Mouse (Mus musculus): ENCODE measurements around the gene Mal. TPM values are rescaled to one million over a fixed set of nuclear protein-coding genes. Genes with fewer than 3 reads are reported as not detected.
"Not testable (repeated sequence)": the region's sequence is repeated elsewhere in the genome, so short reads cannot be mapped to it uniquely, and the experiment has no call there.

Gene Mal
- polyA plus RNA-seq, 1 experiment = 180 TPM

DNA sequence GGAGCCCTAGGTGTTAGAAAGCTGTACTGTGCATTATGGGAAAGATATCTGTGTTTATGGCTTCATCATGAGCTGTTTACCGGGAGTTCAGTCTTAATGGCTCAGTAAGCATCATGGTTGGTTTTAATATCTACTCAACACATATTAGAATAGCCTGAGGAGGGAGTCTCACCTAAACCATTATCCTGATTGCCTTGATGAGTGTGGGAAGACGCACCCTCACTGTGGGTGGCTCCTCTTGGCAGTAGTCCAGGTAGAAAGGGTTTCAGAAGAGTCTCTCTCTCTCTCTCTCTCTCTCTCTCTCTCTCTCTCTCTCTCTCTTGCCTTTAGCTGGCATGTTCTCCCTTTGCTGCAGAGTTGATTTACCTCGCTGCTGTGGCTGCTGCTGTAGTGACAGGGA, 34.4 kb downstream of the Mal start:
- Histone ChIP-seq H3K27me3 (ENCODE audit: control insufficient read depth, insufficient read depth, low read length) (no peaks in the 10 kb centered on the region), H3K27ac (ENCODE audit: insufficient read depth, low read length) (no peak overlapping the region), H3K4me1 (ENCODE audit: control insufficient read depth, insufficient read depth, low read length) (no peaks in the 10 kb centered on the region), H3K4me3 (replicated peaks; ENCODE audit: insufficient read depth, low read depth, low read length) (no peak overlapping the region)
- 34% methylated on average over 3 of the region's 3 CpGs for WGBS
- no peak for DNase-seq
- no peak for TF ChIP-seq POLR2A (IDR thresholded peaks at IDR 0.05; ENCODE audit: borderline replicate concordance, insufficient read depth, low read length)
- no peak for TF ChIP-seq CTCF (IDR thresholded peaks at IDR 0.05; ENCODE audit: borderline replicate concordance, insufficient read depth, low read depth, low read length)

DNA sequence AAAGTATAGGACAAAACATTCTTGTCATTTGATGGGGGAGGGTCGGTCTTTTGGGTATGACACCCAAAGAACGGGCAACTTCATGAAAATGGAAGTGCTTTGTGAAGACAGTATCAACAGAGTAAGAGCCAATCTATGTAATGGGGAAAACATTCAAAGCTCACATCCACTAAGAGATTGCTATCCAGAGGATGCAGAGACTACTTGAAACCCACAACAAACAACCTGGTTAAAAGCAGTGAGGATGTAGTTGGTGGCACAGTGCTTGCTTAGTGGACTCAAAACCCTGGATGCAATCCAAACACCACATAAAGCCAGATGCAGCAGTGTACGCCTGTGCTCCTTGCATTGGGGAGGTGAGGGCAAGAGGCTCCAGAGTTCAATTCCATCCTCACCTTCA, 37.2 kb downstream of the Mal start:
- 74% methylated on average over 3 of the region's 3 CpGs for WGBS
- no peaks in the 10 kb centered on the region for H3K4me1 ChIP-seq (ENCODE audit: control insufficient read depth, insufficient read depth, low read length)
- DNase-seq = no peak
- TF ChIP-seq POLR2A (IDR thresholded peaks at IDR 0.05; ENCODE audit: borderline replicate concordance, insufficient read depth, low read length) = no peak
- no peak for TF ChIP-seq CTCF (IDR thresholded peaks at IDR 0.05; ENCODE audit: borderline replicate concordance, insufficient read depth, low read depth, low read length)
- H3K4me3 ChIP-seq (replicated peaks; ENCODE audit: insufficient read depth, low read depth, low read length) = no peak overlapping the region
- H3K27ac ChIP-seq (ENCODE audit: insufficient read depth, low read length) = no peak overlapping the region
- H3K27me3 ChIP-seq (ENCODE audit: control insufficient read depth, insufficient read depth, low read length) = no peaks in the 10 kb centered on the region

DNA sequence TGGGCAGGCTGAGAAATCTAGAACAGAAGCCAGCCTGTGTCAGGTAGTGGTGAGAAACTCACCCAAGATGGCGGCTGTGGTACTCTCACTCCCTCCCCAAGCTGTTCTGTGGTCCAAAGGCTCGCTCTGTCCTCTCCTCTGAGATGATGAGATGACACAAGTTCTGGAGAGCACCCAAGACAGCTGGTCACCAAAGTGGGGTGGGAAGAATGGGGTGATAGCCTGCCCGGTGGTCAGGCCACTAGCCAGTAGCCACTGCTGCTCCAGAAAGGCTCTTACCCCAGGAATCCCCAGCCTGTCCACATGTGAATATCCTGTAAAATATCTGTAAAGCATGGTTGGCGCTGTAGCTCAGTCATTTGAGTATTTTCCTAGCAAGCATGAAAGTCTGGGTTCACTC, 44.2 kb downstream of the Mal start:
- TF ChIP-seq POLR2A (IDR thresholded peaks at IDR 0.05; ENCODE audit: borderline replicate concordance, insufficient read depth, low read length) = no peak
- TF ChIP-seq CTCF (IDR thresholded peaks at IDR 0.05; ENCODE audit: borderline replicate concordance, insufficient read depth, low read depth, low read length) = no peak

DNA sequence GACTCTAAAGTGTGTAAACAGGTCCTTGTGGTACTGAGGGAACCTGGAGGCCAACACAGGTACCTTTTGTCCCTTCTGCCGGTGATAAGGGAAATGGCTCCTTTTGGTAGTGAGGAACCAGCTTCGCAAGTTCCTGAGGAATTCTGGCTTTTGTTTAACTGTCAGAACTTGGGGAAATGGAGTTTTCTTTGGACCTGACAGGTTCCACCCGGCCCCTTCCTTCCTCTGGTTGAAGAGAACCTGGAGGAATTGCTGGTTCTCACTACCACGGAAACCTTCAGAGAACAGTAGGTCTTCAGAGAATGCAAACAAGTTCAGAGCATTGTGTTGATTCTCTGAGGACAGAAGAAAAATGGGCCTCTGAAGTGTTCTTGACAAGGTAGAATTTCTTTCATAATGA, 45.1 kb downstream of the Mal start:
- H3K27me3 ChIP-seq (ENCODE audit: control insufficient read depth, insufficient read depth, low read length) = no peaks in the 10 kb centered on the region
- WGBS = 87% methylated on average over 4 of the region's 4 CpGs
- no peak overlapping the region for H3K27ac ChIP-seq (ENCODE audit: insufficient read depth, low read length)
- H3K4me1 ChIP-seq (ENCODE audit: control insufficient read depth, insufficient read depth, low read length) = no peaks in the 10 kb centered on the region
- no peak overlapping the region for H3K4me3 ChIP-seq (replicated peaks; ENCODE audit: insufficient read depth, low read depth, low read length)
- no peak for DNase-seq
- no peak for TF ChIP-seq POLR2A (IDR thresholded peaks at IDR 0.05; ENCODE audit: borderline replicate concordance, insufficient read depth, low read length)
- no peak for TF ChIP-seq CTCF (IDR thresholded peaks at IDR 0.05; ENCODE audit: borderline replicate concordance, insufficient read depth, low read depth, low read length)

More for the DNA sequence above, 44.2 kb downstream of the Mal start:
- peak in 1 of 2 experiments; percentile 15 for DNase-seq
- Histone ChIP-seq H3K4me1 (ENCODE audit: control insufficient read depth, insufficient read depth, low read length) (no peaks in the 10 kb centered on the region), H3K27ac (ENCODE audit: insufficient read depth, low read length) (peak overlapping the region; percentile 34; the same call in 1 of the 2 replicates), H3K27me3 (ENCODE audit: control insufficient read depth, insufficient read depth, low read length) (no peaks in the 10 kb centered on the region), H3K4me3 (replicated peaks; ENCODE audit: insufficient read depth, low read depth, low read length) (no peak overlapping the region)
- WGBS = 61% methylated on average over 4 of the region's 4 CpGs

DNA sequence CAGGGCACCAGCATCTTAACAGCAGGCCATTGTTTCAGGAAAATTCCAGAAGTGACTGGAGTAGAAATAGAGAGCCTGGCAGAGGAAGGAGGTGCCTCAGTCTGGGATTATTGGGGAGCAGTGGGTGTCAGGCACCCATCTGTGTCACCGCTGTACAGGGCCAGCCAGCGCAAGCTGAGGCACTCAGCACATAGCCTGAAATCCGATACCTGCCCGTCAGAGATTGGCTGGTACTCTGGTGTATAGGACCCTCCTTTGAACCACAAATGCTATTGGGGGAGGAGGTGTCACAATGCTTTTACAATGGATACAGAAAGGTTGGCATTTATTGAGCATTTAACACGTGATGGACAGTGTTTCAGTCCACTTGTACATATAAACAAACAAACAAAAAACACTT, 47.5 kb downstream of the Mal start:
- 29% methylated on average over 5 of the region's 5 CpGs for WGBS
- no peaks in the 10 kb centered on the region for H3K4me1 ChIP-seq (ENCODE audit: control insufficient read depth, insufficient read depth, low read length)
- no peak overlapping the region for H3K27ac ChIP-seq (ENCODE audit: insufficient read depth, low read length)
- no peak for DNase-seq
- no peaks in the 10 kb centered on the region for H3K27me3 ChIP-seq (ENCODE audit: control insufficient read depth, insufficient read depth, low read length)
- TF ChIP-seq CTCF (IDR thresholded peaks at IDR 0.05; ENCODE audit: borderline replicate concordance, insufficient read depth, low read depth, low read length) (no peak), POLR2A (IDR thresholded peaks at IDR 0.05; ENCODE audit: borderline replicate concordance, insufficient read depth, low read length) (no peak)
- H3K4me3 ChIP-seq (replicated peaks; ENCODE audit: insufficient read depth, low read depth, low read length) = no peak overlapping the region

DNA sequence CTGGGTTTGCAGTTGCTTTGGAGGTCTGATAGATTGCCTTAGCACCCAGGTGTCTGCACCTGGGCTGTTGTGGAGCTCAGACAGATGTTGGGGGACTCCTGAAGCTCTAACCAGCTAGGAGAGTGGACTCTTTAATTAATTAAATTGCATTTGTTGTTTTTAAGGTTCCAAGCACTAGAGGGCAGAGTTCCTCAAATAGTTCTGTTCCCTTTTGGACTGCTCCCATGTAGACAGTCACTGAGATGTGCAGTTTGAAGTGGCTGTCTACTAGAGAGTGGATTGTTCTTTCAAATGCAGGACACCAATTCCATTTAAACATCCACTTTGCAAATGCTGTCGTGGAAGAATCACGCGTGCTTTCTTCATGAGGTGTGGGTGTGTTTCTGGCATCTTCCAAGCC, 48.3 kb downstream of the Mal start:
- Histone ChIP-seq H3K4me3 (replicated peaks; ENCODE audit: insufficient read depth, low read depth, low read length) (no peak overlapping the region), H3K4me1 (ENCODE audit: control insufficient read depth, insufficient read depth, low read length) (no peaks in the 10 kb centered on the region), H3K27me3 (ENCODE audit: control insufficient read depth, insufficient read depth, low read length) (no peaks in the 10 kb centered on the region), H3K27ac (ENCODE audit: insufficient read depth, low read length) (no peak overlapping the region)
- peak in 1 of 2 experiments; percentile 39 for DNase-seq
- TF ChIP-seq CTCF (IDR thresholded peaks at IDR 0.05; ENCODE audit: borderline replicate concordance, insufficient read depth, low read depth, low read length) (peak; percentile 18; the same call in 1 of the 2 replicates), POLR2A (IDR thresholded peaks at IDR 0.05; ENCODE audit: borderline replicate concordance, insufficient read depth, low read length) (no peak)
- 37% methylated on average over 3 of the region's 3 CpGs for WGBS

DNA sequence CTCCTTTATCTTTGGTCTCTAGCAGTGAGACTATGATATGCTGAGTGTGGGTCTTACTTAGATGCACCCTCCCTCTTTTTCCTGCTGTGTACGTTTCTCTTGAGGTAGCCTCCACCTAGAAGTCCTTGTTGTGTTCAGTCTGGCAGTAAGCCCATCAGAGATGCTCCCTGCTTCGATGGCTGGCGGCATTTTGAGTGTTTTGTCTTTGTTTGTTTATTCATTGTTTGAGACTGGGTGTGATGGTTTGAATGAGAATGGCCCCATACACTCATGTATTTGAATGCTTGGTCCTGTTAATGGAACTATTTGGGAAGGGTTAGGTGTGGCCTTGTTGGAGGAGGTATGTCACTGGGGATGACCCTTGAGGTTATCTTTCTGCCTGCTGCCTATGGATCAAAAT, 51.3 kb downstream of the Mal start:
- no peaks in the 10 kb centered on the region for H3K4me1 ChIP-seq (ENCODE audit: control insufficient read depth, insufficient read depth, low read length)
- WGBS = 79% methylated on average over 3 of the region's 3 CpGs
- H3K27ac ChIP-seq (ENCODE audit: insufficient read depth, low read length) = no peak overlapping the region
- no peak for TF ChIP-seq POLR2A (IDR thresholded peaks at IDR 0.05; ENCODE audit: borderline replicate concordance, insufficient read depth, low read length)
- TF ChIP-seq CTCF (IDR thresholded peaks at IDR 0.05; ENCODE audit: borderline replicate concordance, insufficient read depth, low read depth, low read length) = no peak
- H3K4me3 ChIP-seq (replicated peaks; ENCODE audit: insufficient read depth, low read depth, low read length) = no peak overlapping the region
- no peaks in the 10 kb centered on the region for H3K27me3 ChIP-seq (ENCODE audit: control insufficient read depth, insufficient read depth, low read length)
- no peak for DNase-seq

DNA sequence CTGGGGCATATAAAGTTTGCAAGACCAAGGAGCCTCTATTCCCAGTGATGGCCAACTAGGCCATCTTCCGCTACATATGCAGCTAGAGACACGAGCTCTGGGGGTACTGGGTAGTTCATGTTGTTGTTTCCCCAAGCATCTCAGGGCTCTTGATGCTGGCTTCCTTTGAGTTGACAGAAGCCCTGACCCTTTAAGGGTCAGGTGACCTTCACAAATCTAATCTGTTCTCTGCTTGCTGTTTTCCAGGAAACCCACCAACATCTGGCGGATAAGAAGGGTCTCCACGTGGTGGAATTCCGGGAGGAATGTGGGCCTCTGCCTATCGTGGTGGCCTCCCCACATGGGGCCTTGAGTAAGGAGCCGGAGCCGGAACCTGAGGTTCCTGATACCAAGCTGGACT, 53.1 kb downstream of the Mal start:
- H3K27ac ChIP-seq (ENCODE audit: insufficient read depth, low read length); DNase-seq; H3K4me1 ChIP-seq (ENCODE audit: control insufficient read depth, insufficient read depth, low read length); H3K27me3 ChIP-seq (ENCODE audit: control insufficient read depth, insufficient read depth, low read length); H3K4me3 ChIP-seq (replicated peaks; ENCODE audit: insufficient read depth, low read depth, low read length): not testable (repeated sequence)
- 87% methylated on average over 6 of the region's 8 CpGs for WGBS

Measured in cerebellum, adult 2 months (tissue).